Mouse (Mus musculus): Measurements from ENCODE around the gene Jup. TPM values are rescaled to one million over a fixed set of nuclear protein-coding genes. Genes with fewer than 3 reads are reported as not detected.

Gene Jup
- polyA plus RNA-seq (2015; fragmentation: Nextera tagmentation; extraction: Ambion mirVana) = 30.2 and 33.8 TPM in 2 replicates

DNA sequence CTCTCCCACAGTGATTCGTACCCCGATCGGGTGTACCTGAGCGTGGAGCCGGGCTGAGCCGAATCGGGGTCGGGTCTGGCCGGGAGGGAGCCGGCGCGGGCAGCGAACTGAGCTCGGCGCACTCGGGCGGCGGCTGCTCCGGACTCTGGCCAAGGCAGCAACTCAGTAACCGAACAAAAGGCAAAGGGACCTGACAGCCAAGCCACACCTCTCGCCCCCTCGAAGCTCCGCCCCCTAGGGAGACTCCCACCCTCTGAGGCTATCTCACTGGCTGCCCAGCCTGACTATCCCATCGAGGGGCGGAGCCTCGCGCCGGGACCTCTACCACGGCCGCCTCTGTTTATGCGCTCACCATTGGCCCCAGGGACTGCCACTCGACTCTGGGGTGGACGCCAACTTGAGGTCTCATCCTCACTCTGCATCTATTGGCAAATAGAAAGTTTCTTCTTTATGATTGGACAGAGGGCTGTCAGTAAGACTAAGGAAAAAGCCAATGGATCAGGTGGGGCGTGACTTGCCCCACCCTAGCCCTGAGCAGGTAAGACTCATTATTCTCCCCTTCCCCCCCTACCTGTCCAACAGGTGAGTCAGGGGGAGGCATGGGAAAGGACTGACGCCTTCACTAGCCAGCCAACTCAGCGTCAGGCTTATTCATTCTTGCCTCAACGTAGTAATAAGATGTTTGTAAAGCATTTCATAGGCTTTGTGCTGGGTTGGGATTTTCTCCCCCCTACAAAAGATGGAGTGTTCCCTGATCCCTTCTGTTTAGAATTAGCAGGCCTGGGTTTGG, at the start of gene Jup:
Jup (minus strand) TSS at position 164 of the 790 bp plus-strand sequence.

DNA sequence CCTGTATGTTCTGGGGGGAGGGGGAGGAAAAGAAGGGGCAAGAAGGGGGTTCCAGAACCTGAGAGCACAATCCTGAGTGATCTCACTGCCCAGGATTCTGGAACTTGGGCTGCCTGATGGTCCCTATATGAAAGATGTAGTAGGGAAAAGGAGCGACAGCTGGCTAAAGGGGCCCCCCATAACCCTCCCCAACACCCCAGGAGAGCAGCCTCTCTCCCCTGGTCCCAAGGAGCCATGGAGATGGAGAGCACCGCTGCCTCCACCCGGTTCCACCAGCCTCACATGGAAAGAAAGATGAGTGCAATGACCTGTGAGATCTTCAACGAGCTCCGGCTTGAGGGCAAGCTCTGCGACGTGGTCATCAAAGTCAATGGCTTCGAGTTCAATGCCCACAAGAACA, 44.2 kb upstream of the Jup start, which contains the start of the genes Nt5c3b and Klhl10:
Nt5c3b (minus strand) TSS at position 12 of the 400 bp plus-strand sequence.
Klhl10 (plus strand) TSS at position 121 of the 400 bp plus-strand sequence.

DNA sequence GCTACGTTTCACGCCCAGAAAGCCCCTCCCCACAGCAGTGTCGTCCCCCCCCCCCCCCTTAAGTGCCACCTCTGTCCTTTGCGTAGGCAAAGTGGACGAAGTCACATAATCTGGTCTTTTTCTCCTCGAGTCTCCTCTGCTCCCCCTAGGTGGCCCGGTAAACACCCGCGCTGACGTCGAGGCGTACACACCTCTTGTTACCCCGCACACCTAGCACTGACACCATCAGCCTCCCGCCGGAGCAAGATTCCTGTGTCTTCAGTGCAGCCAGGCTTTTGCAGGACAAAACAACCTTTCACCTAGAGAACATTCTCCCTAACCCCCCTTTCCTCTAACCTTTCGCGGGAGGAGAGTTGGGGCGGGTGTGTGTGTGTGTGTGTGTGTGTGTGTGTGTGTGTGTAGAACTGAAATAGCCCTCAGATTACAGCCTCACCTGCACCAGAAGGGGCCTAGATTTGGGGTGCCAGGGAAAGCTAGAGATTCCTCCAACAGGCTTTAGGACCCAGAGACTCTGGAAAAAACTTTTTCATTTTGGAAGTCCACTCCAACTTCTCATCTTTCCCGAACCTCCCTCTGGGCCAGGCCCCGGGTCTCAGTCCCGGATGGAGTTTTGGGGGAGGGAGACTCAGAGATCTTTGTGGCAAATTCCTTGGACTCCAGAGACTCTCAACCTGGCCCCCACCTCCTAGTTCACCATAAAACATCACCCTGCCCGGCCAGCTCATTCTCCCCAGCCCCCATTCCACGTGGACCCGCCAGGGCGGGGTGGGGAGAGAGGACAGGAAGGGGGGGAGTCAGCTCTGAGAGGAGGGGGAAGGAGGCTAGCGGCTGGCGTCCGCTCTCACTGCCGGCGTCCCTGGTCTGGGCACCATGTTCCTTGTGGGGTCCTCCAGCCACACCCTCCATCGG, 17.6 kb upstream of the Jup start, which contains the start of gene Fkbp10:
Fkbp10 (plus strand) TSS at position 784 of the 909 bp plus-strand sequence.

DNA sequence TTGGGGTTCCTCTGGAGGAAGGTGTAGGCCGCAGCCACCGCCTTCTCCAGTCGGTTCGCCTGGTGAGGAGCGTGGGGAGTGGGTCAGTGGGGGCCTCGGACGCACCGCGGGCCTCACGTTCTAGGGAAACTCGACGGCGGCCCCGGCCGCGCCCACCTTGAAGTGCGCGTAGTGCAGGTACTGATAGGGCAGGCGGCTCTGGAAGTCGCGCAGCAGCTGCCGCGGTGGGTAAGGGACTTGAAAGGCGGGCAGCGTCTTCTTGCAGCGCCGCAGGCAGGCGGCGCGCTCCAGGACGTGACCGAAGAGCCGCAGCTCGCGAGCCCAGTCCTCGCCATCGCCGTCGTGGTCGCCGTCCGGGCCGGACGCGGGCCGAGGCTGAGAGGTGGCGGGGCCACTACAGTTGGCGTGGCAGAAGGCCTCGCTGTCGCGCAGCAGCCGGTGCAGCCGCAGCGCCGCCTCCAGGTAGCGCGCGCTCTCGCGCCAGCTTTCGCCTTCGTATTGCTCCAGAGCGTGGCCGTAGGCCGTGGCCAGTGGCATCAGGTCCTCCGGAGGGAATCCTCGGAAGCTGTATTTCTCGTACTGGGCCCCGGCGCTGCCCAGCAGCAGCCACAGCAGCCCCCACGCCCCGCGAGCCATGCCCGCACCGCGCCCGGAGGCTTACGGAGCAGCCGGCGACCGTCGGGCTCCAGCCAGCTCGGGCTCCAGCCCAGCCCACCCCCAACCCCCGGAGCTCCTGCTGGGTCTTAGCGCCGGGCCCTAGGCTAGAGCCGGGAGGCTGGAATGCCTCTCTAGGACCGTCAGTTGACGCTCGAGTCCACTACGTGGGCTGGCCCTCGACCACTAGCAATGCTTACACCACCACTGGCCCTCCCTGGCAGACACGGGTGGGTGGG, 16.7 kb upstream of the Jup start, which contains the start of gene P3h4:
P3h4 (minus strand) TSS at position 816 of the 893 bp plus-strand sequence.

DNA sequence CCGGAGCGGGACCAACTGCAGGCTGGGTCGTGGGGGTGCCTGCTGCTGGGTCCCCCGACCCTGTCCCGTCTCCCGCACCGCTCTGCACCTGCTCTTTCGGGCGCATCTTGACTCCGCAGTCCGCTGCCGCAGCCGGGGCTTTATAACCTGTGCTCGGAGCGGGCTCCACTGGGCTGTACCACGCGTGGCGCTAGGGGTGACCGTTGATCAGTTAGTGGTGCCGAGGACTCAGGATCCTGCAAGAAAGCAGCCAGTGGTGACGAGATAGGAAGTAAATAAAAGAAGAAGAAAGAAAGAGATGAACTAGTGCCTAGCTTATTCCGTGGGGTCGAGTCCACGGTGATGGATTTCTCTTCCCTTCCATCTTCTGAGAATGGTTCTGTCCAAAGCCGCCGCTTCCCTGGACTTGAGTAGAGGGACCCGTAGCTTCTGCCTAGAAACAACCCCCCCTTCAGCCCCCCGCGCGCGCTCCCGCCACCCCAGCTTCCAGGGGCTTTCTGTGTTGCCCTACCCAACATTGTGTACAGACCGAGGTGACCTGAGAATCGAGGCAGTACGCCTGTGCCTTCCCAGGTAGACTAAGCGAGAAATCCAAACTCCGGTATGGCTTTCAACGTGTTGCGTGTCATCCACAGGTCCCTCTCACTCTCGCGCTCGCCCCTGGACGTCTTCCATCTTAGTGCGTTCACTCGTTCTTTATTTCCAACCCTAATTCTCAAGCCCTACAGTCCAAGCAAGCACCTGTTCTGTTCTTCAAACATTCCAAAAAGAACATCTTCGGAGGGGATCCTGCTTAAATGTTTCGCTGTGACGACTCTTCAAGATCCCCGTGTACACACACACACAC, 41.4 kb downstream of the Jup start, which contains the start of gene Hap1:
Hap1 (minus strand) TSS at position 157 of the 847 bp plus-strand sequence.

DNA sequence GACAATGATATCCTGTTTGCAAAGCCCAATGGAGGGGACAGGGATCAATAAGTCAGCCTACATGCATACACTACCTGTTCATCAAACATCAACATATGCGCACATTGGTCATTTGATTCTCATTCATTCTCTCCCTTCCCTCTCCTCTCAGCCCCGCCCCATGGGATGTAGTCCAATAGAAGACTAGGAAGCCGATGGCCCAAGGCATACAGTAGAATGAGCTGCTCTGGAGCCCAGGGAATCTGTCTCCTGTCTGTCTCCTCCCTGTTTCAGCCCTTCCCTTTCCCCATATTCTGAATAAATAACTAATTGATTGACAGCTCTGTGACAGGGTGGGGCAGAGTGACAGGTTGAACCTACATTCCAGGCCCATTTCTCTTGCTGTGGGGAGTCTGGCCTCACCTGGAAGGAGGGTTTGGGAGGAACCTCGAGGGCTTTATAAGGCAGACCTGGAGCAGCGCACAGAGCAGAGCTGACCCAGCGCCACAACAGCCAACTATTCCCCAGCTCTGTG, 63.6 kb downstream of the Jup start, which contains the start of gene Gast:
Gast (plus strand) TSS at position 464 of the 514 bp plus-strand sequence.

DNA sequence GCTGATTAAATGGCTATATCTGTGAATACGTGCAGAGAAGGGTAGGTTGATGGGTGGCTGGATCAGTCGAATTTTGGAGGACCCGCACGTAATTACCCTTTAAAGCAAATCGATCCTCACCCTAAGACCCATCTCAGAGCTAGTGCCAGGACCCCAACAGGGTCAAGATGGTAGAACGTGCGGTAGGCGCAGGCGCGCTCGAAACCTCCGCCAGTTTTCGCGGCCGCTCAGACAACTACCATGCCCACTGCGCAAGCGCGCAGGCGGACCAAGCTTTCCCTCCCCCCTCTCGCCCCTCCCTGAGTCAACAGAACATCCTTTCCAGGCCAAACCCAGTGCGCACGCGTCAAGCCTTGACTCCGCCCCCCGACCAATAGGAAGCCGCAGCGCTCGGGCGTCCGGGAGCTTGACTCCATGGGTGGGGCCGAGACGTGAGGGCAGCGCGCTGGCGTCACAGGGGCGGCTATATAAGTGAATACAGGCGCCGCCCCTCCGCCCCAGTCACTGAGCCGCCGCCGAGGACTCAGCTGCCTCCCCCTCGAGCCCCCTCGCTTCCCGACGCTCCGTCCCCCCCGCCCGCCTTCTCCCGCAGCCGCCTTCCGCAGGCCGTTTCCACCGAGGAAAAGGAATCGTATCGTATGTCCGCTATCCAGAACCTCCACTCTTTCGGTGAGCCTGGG, 77.9 kb downstream of the Jup start, which contains the start of gene Eif1:
Eif1 (plus strand) TSS at position 394 of the 680 bp plus-strand sequence.

Small RNA genes within 50 kb of the gene (microRNA-seq; reads per million reads assigned to microRNA genes)
- gene Gm27374 = not detected

Other genes starting within 250 kb of the Jup start
- gene Krt19, start 249.1 kb downstream of the Jup start, polyA plus RNA-seq (2015; fragmentation: Nextera tagmentation; extraction: Ambion mirVana) = 5.0 and 6.1 TPM in 2 replicates
- gene Krt9, start 204.5 kb downstream of the Jup start, polyA plus RNA-seq (2015; fragmentation: Nextera tagmentation; extraction: Ambion mirVana) = 0.09 and 0.15 TPM in 2 replicates
- 0.54 and 0.75 TPM in 2 replicates for gene Krt14, start 190.2 kb downstream of the Jup start, polyA plus RNA-seq (2015; fragmentation: Nextera tagmentation; extraction: Ambion mirVana)
- gene Krt16, start 148.9 kb downstream of the Jup start, polyA plus RNA-seq (2015; fragmentation: Nextera tagmentation; extraction: Ambion mirVana) = not detected in 2 replicates
- gene Krt17, start 136.7 kb downstream of the Jup start, polyA plus RNA-seq (2015; fragmentation: Nextera tagmentation; extraction: Ambion mirVana) = 1.7 and 3.1 TPM in 2 replicates
- 0.17 and 0.25 TPM in 2 replicates for gene Krt42, start 127.9 kb downstream of the Jup start, polyA plus RNA-seq (2015; fragmentation: Nextera tagmentation; extraction: Ambion mirVana)
- 1,292 and 1,377 TPM in 2 replicates for gene Eif1, start 77.9 kb downstream of the Jup start, polyA plus RNA-seq (2015; fragmentation: Nextera tagmentation; extraction: Ambion mirVana)
- 0.59 TPM in 1 of 2 replicates, not detected in the other for gene Gast, start 63.4 kb downstream of the Jup start, polyA plus RNA-seq (2015; fragmentation: Nextera tagmentation; extraction: Ambion mirVana)
- gene Hap1, start 41.6 kb downstream of the Jup start, polyA plus RNA-seq (2015; fragmentation: Nextera tagmentation; extraction: Ambion mirVana) = 386 and 429 TPM in 2 replicates
- gene P3h4, start 17.1 kb upstream of the Jup start, polyA plus RNA-seq (2015; fragmentation: Nextera tagmentation; extraction: Ambion mirVana) = 21.1 and 21.9 TPM in 2 replicates
- 25.5 and 29.5 TPM in 2 replicates for gene Fkbp10, start 17.9 kb upstream of the Jup start, polyA plus RNA-seq (2015; fragmentation: Nextera tagmentation; extraction: Ambion mirVana)
- 99.7 and 103 TPM in 2 replicates for gene Nt5c3b, start 44.0 kb upstream of the Jup start, polyA plus RNA-seq (2015; fragmentation: Nextera tagmentation; extraction: Ambion mirVana)
- 0.32 and 0.47 TPM in 2 replicates for gene Klhl10, start 44.2 kb upstream of the Jup start, polyA plus RNA-seq (2015; fragmentation: Nextera tagmentation; extraction: Ambion mirVana)
- 8.3 and 8.5 TPM in 2 replicates for gene Klhl11, start 75.0 kb upstream of the Jup start, polyA plus RNA-seq (2015; fragmentation: Nextera tagmentation; extraction: Ambion mirVana)
- 118 and 128 TPM in 2 replicates for gene Acly, start 130.2 kb upstream of the Jup start, polyA plus RNA-seq (2015; fragmentation: Nextera tagmentation; extraction: Ambion mirVana)
- gene Ttc25, start 147.8 kb upstream of the Jup start, polyA plus RNA-seq (2015; fragmentation: Nextera tagmentation; extraction: Ambion mirVana) = 1.3 and 2.2 TPM in 2 replicates
- gene Cnp, start 177.1 kb upstream of the Jup start, polyA plus RNA-seq (2015; fragmentation: Nextera tagmentation; extraction: Ambion mirVana) = 170 and 228 TPM in 2 replicates
- 65.0 and 77.4 TPM in 2 replicates for gene Nkiras2, start 221.5 kb upstream of the Jup start, polyA plus RNA-seq (2015; fragmentation: Nextera tagmentation; extraction: Ambion mirVana)
- 208 and 230 TPM in 2 replicates for gene Dnajc7, start 222.4 kb upstream of the Jup start, polyA plus RNA-seq (2015; fragmentation: Nextera tagmentation; extraction: Ambion mirVana)

Data from neural tube, postnatal 0 days (tissue).